Mouse (Mus musculus) liver, embryonic 11.5 days (tissue): ENCODE measurements around the gene Frmd6. TPM values are rescaled to one million over a fixed set of nuclear protein-coding genes. Genes with fewer than 3 reads are reported as not detected.

ENCODE experiments used
- ATAC-seq: fragments of 200-750 bp; cut with Nextera tagmentation; replicated peaks from 2 replicates; pipeline ENCODE4 v1.8.0; 2017; ENCODE audit warnings: moderate number of reproducible peaks, mild to moderate bottlenecking, moderate TSS enrichment, moderate library complexity; ENCODE audit not compliant: low FRiP score
- DNase-seq: peaks from one replicate; pipeline ENCODE4 v3.0.0-alpha.2; 2017; ENCODE audit warnings: low spot score
- H3K27ac ChIP-seq: fragments of 300-500 bp; sonication (generic); 2 replicates; pipeline ENCODE4 v1.5.1; 2014; ENCODE audit warnings: mild to moderate bottlenecking, low read depth, low read length, control low read depth
- H3K27me3 ChIP-seq: fragments of 300-500 bp; sonication (generic); replicated peaks from 2 replicates; pipeline ENCODE4 v1.6.1; 2014; ENCODE audit warnings: low read length, mixed read lengths; ENCODE audit not compliant: control insufficient read depth, insufficient read depth
- H3K36me3 ChIP-seq: fragments of 300-500 bp; sonication (generic); 2 replicates; pipeline ENCODE4 v1.6.1; 2014; ENCODE audit warnings: mild to moderate bottlenecking, low read length, moderate library complexity, mixed read lengths; ENCODE audit not compliant: control insufficient read depth, insufficient read depth
- H3K4me1 ChIP-seq: fragments of 300-500 bp; sonication (generic); replicated peaks from 2 replicates; pipeline ENCODE4 v1.6.1; 2014; ENCODE audit warnings: low read length, mixed read lengths; ENCODE audit not compliant: control insufficient read depth, insufficient read depth
- H3K4me2 ChIP-seq: fragments of 300-500 bp; sonication (generic); 2 replicates; pipeline ENCODE4 v1.6.1; 2014; ENCODE audit warnings: mild to moderate bottlenecking, control low read depth, moderate library complexity
- H3K4me3 ChIP-seq: fragments of 300-500 bp; sonication (generic); 2 replicates; pipeline ENCODE4 v1.5.1; 2014; ENCODE audit warnings: low read depth, low read length, control low read depth
- H3K9ac ChIP-seq: fragments of 300-500 bp; sonication (generic); 2 replicates; pipeline ENCODE4 v1.6.1; 2014; ENCODE audit warnings: low read depth, low read length, control low read depth
- H3K9me3 ChIP-seq: fragments of 300-500 bp; sonication (generic); 2 replicates; pipeline ENCODE4 v1.6.1; 2016; ENCODE audit warnings: low read length, inconsistent platforms, mixed read lengths; ENCODE audit not compliant: control insufficient read depth
- WGBS: fragments of 180-500 bp; shearing (Covaris S2); extraction: QIAGEN DNeasy Blood & Tissue Kit; methylation state at CpG from one replicate; pipeline ENCODE4 v1.1.7; 2014; 5-methylcytosine and 5-hydroxymethylcytosine counted together
- polyA plus RNA-seq: library from polyadenylated mRNA; unstranded; fragments of >200 nt; fragmentation: Nextera tagmentation; extraction: Ambion mirVana; gene quantifications from 2 replicates; pipeline ENCODE4 v1.2.1, GENCODE M21; 2014

Frmd6 gene
- polyA plus RNA-seq, 1 experiment from 2014 or later = 9.7 TPM

DNA sequence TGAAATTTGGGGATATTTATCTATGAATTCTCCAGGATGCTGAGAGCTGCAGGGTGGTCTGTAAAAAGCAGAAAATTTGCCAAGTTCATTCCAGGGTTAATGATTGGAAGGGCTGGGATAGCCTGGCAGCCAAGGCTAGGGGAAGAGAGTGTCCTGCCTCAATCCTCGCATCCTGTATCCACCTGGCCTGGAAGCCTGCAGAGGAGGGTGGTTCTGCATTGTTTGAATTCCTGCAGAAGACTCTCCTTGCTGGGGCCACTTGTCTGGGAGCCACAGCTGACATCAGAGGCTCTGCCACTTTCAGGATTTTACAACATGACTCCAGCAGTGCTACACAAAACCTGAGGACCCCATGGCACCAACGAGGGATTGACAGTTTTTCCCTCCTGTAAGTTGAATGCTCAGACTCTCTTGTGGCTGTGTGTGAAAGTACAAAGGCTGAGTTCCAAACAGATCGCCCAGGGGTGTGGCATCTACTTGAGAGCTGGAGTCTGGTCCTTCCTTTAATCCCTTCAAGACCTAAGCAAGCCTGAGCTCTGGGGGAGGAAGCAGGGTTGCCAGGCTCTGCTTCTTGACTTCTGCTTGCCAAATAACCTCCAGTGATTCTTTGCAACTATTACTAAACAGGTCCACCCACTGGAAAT is 12.4 kb upstream of the Frmd6 start:
- Histone ChIP-seq H3K9ac (no peak overlapping the region), H3K4me3 (no peak overlapping the region), H3K36me3 (no peaks in the 10 kb centered on the region), H3K27ac (no peak overlapping the region), H3K4me2 (no peak overlapping the region), H3K4me1 (no peaks in the 10 kb centered on the region; the same call in 1 of the 2 replicates), H3K9me3 (no peaks in the 10 kb centered on the region), H3K27me3 (no peaks in the 10 kb centered on the region)
- ATAC-seq (no peak), DNase-seq (no peak)
- WGBS = 33% methylated on average over 3 of the region's 3 CpGs

GRCm38 (mm10) chr12:70816731-70817130 is 8.6 kb upstream of the Frmd6 start:
- H3K27me3 ChIP-seq = no peaks in the 10 kb centered on the region
- H3K9ac ChIP-seq = no peak overlapping the region
- 63% methylated on average over 2 of the region's 2 CpGs for WGBS
- no peak overlapping the region for H3K27ac ChIP-seq
- no peak overlapping the region for H3K4me2 ChIP-seq
- no peaks in the 10 kb centered on the region; the same call in 1 of the 2 replicates for H3K4me1 ChIP-seq
- DNase-seq (no peak), ATAC-seq (no peak)
- H3K36me3 ChIP-seq = no peaks in the 10 kb centered on the region
- H3K4me3 ChIP-seq = no peak overlapping the region
- H3K9me3 ChIP-seq = no peaks in the 10 kb centered on the region

DNA sequence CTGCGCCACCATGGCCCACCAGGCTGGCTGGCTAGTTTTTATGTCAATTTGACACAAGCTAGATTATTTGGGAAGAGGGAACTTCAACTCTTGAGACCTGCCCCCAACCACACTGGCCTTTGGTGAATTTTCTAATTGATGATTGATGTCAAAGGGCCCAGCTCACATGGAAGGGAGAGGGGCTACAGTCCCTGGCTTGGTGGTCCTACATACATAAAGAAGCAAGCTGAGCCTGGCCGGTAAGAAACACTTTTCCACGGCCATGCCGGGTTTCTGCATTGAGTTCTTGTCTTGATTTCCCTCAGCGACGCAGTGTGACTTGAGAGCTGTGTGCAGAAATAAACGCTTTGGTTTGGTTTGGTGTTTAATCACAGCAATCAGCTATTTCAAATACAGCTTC is 1.3 kb upstream of the Frmd6 start:
- 66% methylated on average over 7 of the region's 7 CpGs for WGBS
- H3K4me2 ChIP-seq = peak overlapping the region; percentile 95
- H3K4me1 ChIP-seq = peaks cover 14% of the 10 kb centered on the region
- peak overlapping the region; percentile 68 for H3K9ac ChIP-seq
- H3K36me3 ChIP-seq = no peaks in the 10 kb centered on the region
- H3K27me3 ChIP-seq = no peaks in the 10 kb centered on the region
- H3K27ac ChIP-seq = no peak overlapping the region
- no peaks in the 10 kb centered on the region for H3K9me3 ChIP-seq
- H3K4me3 ChIP-seq = 0 out of 2 replicates have a peak overlapping the region, but pooled peaks have one; percentile 79
- ATAC-seq = no peak
- no peak for DNase-seq

DNA sequence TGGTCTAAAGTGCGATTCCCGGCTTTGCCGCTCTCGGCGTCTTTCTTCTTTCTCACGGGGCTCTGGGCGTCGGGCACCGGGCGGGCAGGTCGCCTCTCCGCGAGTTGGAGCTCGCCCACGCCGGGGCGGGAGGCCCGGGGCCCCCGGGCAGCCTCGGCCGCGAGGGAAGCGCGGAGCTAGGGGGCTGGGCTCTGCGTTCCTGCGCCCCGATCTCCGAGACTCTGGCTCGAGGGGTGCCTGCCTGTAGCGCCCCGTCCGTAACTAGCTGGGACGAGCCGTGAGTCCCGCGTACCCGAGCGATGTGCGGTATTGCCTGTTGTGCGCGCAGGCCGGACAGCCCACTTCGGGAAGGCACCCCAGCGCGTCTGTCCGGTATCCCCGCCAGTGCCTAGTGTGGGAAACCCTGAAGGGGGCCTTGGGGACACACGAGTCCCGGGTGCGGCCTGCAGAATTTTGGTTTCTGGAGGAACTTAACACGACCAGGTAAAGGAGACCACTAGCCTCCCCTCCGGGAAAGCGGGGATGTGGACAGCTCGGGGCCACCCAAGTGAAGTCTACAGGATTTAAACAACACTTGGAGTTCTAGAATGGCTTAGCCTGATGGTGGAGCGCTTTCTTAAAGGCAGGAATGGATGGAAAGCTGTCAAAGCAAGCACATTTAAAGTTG is 470 bp downstream of the Frmd6 start:
- Histone ChIP-seq H3K4me1 (peaks cover 14% of the 10 kb centered on the region), H3K27me3 (no peaks in the 10 kb centered on the region), H3K27ac (peak overlapping the region; percentile 95), H3K36me3 (no peaks in the 10 kb centered on the region), H3K9ac (peak overlapping the region; percentile 87), H3K9me3 (no peaks in the 10 kb centered on the region), H3K4me2 (peak overlapping the region; percentile 95), H3K4me3 (peak overlapping the region; percentile 79)
- WGBS = under 1% methylated on average over 55 of the region's 55 CpGs
- ATAC-seq (no peak), DNase-seq (peak; percentile 76)

DNA sequence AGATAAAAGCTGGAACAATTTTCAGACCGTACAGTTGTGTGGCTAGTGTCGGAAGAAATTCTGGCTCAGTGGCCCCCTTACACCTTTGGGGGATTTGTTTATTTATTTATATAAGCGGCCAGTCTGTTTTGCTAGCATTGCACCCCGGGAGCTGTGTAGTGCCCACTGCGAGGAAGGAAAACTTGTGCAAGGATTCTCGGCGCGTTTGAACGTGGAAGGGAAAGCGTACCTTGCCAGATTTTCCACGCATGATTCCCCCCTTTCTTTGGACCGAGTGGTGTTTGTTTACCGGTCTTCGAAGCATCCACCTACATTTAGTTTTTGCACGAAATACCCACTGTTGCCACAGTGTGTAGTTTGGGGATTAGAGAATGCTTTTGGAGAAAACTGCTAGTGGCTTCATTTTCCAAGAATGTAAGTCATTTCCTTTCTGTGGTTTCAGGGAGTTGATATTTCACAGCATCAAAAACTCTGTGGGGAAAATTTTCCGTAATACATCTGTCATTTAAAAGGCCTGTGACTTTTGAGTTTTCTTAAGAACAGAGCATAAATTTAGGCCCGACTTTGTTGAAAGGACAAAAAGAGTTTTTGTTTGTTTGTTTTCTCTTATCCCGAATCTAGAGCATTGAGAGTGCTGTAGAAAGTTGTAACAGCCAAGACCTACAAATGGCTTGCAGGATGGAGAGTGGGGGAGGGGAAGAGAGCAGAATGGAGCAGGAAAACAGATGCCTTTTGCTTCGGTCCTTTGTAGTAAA is 1.2 kb downstream of the Frmd6 start:
- H3K9me3 ChIP-seq = no peaks in the 10 kb centered on the region
- H3K9ac ChIP-seq = peak overlapping the region; percentile 87
- peak overlapping the region; percentile 95 for H3K4me2 ChIP-seq
- H3K4me3 ChIP-seq = peak overlapping the region; percentile 79
- no peaks in the 10 kb centered on the region for H3K36me3 ChIP-seq
- H3K27me3 ChIP-seq = no peaks in the 10 kb centered on the region
- 5% methylated on average over 19 of the region's 19 CpGs for WGBS
- peak overlapping the region; percentile 95; the same call in 1 of the 2 replicates for H3K27ac ChIP-seq
- H3K4me1 ChIP-seq = peaks cover 14% of the 10 kb centered on the region
- DNase-seq (no peak), ATAC-seq (no peak)

DNA sequence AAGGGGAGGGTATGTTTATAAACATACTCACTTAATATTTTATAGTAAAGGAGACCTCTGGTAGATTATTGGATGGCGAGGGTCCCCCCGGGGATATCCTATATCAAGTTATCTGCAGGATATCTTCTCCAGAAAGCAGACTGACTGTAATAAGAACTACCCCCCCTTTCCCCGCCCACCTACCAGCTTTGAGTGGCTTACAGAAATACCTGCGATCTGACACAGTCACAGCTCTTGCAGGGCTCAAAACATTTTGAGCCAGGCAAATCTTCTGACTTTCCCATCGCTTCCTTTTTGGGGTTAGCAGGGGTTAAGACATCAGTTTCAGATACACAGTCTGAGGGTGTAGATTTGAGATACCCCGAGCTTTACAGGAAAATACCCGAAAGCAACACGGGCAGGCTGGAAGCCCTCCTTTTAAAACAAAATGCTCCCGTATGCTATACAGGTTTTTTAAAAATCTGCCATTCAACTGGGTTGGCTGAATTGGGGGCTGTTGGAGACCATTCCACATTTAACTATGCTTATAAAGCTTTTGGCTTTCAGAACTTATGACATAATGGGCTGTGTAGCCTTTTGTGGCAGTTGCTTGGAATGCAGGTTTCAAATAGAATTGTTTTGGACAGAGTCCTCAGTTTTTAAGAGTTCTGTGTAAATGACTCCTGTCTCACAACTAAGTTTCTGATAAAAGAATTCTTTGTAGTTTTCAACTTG is 2.0 kb downstream of the Frmd6 start:
- no peaks in the 10 kb centered on the region for H3K9me3 ChIP-seq
- H3K27ac ChIP-seq = no peak overlapping the region
- no peak overlapping the region for H3K9ac ChIP-seq
- ATAC-seq (no peak), DNase-seq (no peak)
- no peaks in the 10 kb centered on the region for H3K27me3 ChIP-seq
- H3K4me2 ChIP-seq = peak overlapping the region; percentile 95
- H3K36me3 ChIP-seq = no peaks in the 10 kb centered on the region
- WGBS = 28% methylated on average over 9 of the region's 9 CpGs
- H3K4me3 ChIP-seq = peak overlapping the region; percentile 79
- peaks cover 17% of the 10 kb centered on the region for H3K4me1 ChIP-seq

DNA sequence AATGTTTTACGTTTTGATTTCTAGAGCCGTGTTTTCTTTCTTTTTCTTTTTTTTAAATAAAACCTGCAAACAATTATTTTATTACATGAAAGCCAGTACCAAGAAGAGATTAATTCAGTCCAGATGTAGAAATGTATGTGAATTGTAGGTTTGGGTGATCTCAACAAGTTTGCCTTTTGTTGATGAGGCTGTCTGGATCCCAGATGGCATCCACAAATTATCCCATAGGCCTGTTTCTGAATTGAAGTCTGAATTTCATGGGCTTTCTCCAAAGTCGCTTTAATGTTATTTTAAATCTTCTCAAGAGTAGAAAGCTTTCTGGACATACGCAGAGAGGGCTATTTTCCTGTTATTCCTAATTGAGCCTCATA is 2.6 kb downstream of the Frmd6 start:
- no peaks in the 10 kb centered on the region for H3K36me3 ChIP-seq
- no peaks in the 10 kb centered on the region for H3K9me3 ChIP-seq
- WGBS = 86% methylated on average over 4 of the region's 4 CpGs
- DNase-seq (no peak), ATAC-seq (no peak)
- H3K27me3 ChIP-seq = no peaks in the 10 kb centered on the region
- no peak overlapping the region for H3K27ac ChIP-seq
- no peak overlapping the region for H3K4me3 ChIP-seq
- peaks cover 19% of the 10 kb centered on the region for H3K4me1 ChIP-seq
- H3K9ac ChIP-seq = no peak overlapping the region
- no peak overlapping the region for H3K4me2 ChIP-seq

- ATAC-seq (no peak), DNase-seq (no peak)
- peaks cover 19% of the 10 kb centered on the region for H3K4me1 ChIP-seq
- no peak overlapping the region for H3K4me2 ChIP-seq
- no peaks in the 10 kb centered on the region for H3K9me3 ChIP-seq
- H3K9ac ChIP-seq = no peak overlapping the region
- no peaks in the 10 kb centered on the region for H3K27me3 ChIP-seq
- H3K4me3 ChIP-seq = no peak overlapping the region
- no peak overlapping the region for H3K27ac ChIP-seq
- 58% methylated on average over 9 of the region's 9 CpGs for WGBS
- H3K36me3 ChIP-seq = no peaks in the 10 kb centered on the region
Measured at GRCm38 (mm10) chr12:70830982-70831566, 5.8 kb downstream of the Frmd6 start.
